Mouse (Mus musculus) thymus, adult 2 months (tissue): ENCODE data around the gene Zfpm1. TPM values are rescaled to one million over a fixed set of nuclear protein-coding genes. Genes with fewer than 3 reads are reported as not detected.

Experiments used
- DNase-seq: peaks from one replicate; pipeline ENCODE4 v3.0.0; 2021
- H3K27ac ChIP-seq: fragments of 200-500 bp; 2 replicates; pipeline ENCODE4 v1.5.1; 2012; ENCODE audit warnings: low read length, control low read depth; ENCODE audit not compliant: control insufficient read depth, insufficient read depth
- H3K27me3 ChIP-seq: fragments of 200-500 bp; 2 replicates; pipeline ENCODE4 v1.6.1; 2012; ENCODE audit warnings: mild to moderate bottlenecking, low read length, moderate library complexity, mixed read lengths; ENCODE audit not compliant: control insufficient read depth, insufficient read depth
- H3K36me3 ChIP-seq: fragments of 200-500 bp; 2 replicates; pipeline ENCODE4 v1.6.1; 2012; ENCODE audit warnings: mild to moderate bottlenecking, low read length, moderate library complexity; ENCODE audit not compliant: control insufficient read depth, insufficient read depth
- H3K4me1 ChIP-seq: fragments of 200-500 bp; replicated peaks from 2 replicates; pipeline ENCODE4 v1.6.1; 2012; ENCODE audit warnings: low read length; ENCODE audit not compliant: control insufficient read depth, insufficient read depth
- H3K4me3 ChIP-seq: fragments of 200-500 bp; 2 replicates; pipeline ENCODE4 v1.5.1; 2012; ENCODE audit warnings: mild to moderate bottlenecking, low read length, control low read depth, moderate library complexity; ENCODE audit not compliant: control insufficient read depth, insufficient read depth
- CTCF ChIP-seq: fragments of 200-500 bp; IDR thresholded peaks from 2 replicates; pipeline ENCODE4 v1.5.1; 2012; ENCODE audit warnings: mild to moderate bottlenecking, control low read depth, low read length, moderate library complexity, borderline replicate concordance; ENCODE audit not compliant: control insufficient read depth, poor library complexity, insufficient read depth; ENCODE audit errors: extremely low read depth
- POLR2A ChIP-seq: fragments of 200-500 bp; IDR thresholded peaks from 2 replicates; pipeline ENCODE4 v1.6.1; 2012; ENCODE audit warnings: mild to moderate bottlenecking, low read length, control low read depth, moderate library complexity; ENCODE audit not compliant: control insufficient read depth, poor library complexity, insufficient read depth; ENCODE audit errors: extremely low read depth
- WGBS: fragments of 180-500 bp; shearing (Covaris S2); methylation state at CpG from one replicate; pipeline ENCODE4 v1.1.7; 2018; 5-methylcytosine and 5-hydroxymethylcytosine counted together
- polyA plus RNA-seq: library from polyadenylated mRNA; depleted of rRNA; stranded (reverse); fragments of >200 nt; gene quantifications from 2 replicates; pipeline ENCODE4 v1.2.3, GENCODE M21; 2012

Gene Zfpm1
- polyA plus RNA-seq, 1 experiment, result 100 TPM

DNA sequence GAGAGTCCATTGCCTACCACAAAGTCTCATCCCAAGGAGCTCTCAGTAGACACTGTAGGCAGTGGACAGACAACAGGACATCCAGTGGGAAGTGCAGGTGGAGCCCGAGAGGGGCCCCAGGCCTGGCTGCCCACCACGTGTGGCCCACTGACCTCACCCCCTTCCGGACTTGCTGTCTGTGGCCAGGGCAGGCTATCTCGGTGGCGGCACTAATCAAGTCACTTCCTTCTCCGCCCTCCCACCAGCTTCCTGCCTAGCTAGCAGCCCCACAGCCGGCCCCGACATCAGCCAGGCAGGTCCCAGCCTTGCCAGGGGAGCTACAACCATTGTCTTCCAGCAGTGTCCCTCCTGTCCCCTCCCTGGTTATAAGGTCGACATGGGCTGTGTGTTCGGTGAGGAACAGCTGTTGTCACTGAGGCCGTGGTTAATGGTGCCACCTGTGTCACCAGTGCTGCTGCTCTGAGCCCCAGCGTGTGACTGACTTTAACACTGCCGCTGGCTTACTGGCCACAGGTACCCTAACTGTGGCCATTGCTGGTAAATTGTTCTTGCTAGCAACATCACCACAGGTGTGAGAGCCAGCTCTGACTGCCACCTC lies 33.1 kb downstream of the Zfpm1 start:
- 23% methylated on average over 13 of the region's 13 CpGs for WGBS
- Histone ChIP-seq H3K27ac (no peak overlapping the region), H3K27me3 (no peaks in the 10 kb centered on the region), H3K4me3 (no peak overlapping the region), H3K4me1 (peaks cover 21% of the 10 kb centered on the region), H3K36me3 (no peaks in the 10 kb centered on the region)
- TF ChIP-seq CTCF, result no peak
- no peak for TF ChIP-seq POLR2A
- no peak for DNase-seq

DNA sequence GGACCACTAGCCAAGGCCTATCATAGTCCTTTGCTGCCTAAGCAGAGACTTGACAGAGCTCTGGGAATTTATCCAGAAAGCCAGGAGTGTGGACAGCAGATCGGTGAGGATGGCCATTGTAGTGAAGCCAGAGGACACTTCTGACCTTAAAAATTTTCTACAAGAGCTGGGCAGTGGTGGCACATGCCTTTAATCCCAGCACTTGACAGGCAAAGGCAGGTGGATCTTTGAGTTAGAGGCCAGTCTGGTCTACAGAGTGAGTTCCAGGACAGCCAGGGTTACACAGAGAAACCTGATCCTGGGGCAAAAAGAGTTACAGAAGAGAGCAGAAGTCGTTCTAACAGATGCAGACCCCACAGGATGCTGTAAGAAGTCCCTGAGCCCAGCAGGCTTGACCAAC lies 34.5 kb downstream of the Zfpm1 start:
- no peaks in the 10 kb centered on the region for H3K36me3 ChIP-seq
- no peak overlapping the region for H3K27ac ChIP-seq
- H3K27me3 ChIP-seq, result no peaks in the 10 kb centered on the region
- TF ChIP-seq CTCF (no peak), POLR2A (no peak)
- no peak overlapping the region for H3K4me3 ChIP-seq
- 82% methylated on average over 2 of the region's 2 CpGs for WGBS
- peaks cover 21% of the 10 kb centered on the region for H3K4me1 ChIP-seq
- no peak for DNase-seq

- 77% methylated on average over 8 of the region's 8 CpGs for WGBS
- no peak overlapping the region for H3K27ac ChIP-seq
- peaks cover 21% of the 10 kb centered on the region for H3K4me1 ChIP-seq
- no peaks in the 10 kb centered on the region for H3K36me3 ChIP-seq
- TF ChIP-seq POLR2A (no peak), CTCF (no peak)
- no peak for DNase-seq
- no peaks in the 10 kb centered on the region for H3K27me3 ChIP-seq
- H3K4me3 ChIP-seq, result no peak overlapping the region
These were observed 36.1 kb downstream of the Zfpm1 start for GRCm38 (mm10) chr8:122317918-122318475.

- no peak for DNase-seq
- H3K4me3 ChIP-seq, result no peak overlapping the region
- no peaks in the 10 kb centered on the region for H3K36me3 ChIP-seq
- H3K27me3 ChIP-seq, result no peaks in the 10 kb centered on the region
- no peak overlapping the region for H3K27ac ChIP-seq
- H3K4me1 ChIP-seq, result peaks cover 27% of the 10 kb centered on the region
- 23% methylated on average over 11 of the region's 11 CpGs for WGBS
- no peak for TF ChIP-seq CTCF
- no peak for TF ChIP-seq POLR2A
These were observed 37.2 kb downstream of the Zfpm1 start for GRCm38 (mm10) chr8:122319045-122319707.

- H3K27ac ChIP-seq, result no peak overlapping the region
These were observed 37.8 kb downstream of the Zfpm1 start for GRCm38 (mm10) chr8:122319708-122320075.

DNA sequence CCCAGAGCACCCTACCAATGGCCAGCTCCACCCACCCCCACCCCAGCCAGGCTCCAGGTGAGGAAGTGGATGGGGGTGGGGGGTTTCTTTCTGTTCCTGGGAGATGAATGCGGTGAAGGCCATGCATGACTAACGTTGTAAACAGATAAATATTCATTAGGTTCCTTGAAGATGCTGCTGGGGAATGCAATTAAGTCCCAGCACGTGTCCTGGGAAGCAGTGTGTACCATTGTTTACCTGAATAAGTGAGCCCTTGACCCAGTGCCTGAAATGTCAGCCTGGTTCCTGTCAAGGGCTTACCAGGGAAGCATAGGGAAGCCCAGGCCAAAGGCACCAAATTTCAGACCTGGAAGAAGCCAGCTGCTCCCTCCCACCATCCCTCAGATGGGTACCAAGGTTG lies 38.6 kb downstream of the Zfpm1 start:
- TF ChIP-seq CTCF (no peak), POLR2A (no peak)
- 93% methylated on average over 3 of the region's 3 CpGs for WGBS
- peaks cover 29% of the 10 kb centered on the region for H3K4me1 ChIP-seq

More at GRCm38 (mm10) chr8:122319708-122320075, 37.8 kb downstream of the Zfpm1 start:
- TF ChIP-seq CTCF, result no peak
- TF ChIP-seq POLR2A, result no peak
- Histone ChIP-seq H3K4me1 (peaks cover 32% of the 10 kb centered on the region), H3K4me3 (no peak overlapping the region), H3K36me3 (no peaks in the 10 kb centered on the region), H3K27me3 (no peaks in the 10 kb centered on the region)
- DNase-seq, result no peak
- WGBS, result 46% methylated on average over 7 of the region's 7 CpGs

DNA sequence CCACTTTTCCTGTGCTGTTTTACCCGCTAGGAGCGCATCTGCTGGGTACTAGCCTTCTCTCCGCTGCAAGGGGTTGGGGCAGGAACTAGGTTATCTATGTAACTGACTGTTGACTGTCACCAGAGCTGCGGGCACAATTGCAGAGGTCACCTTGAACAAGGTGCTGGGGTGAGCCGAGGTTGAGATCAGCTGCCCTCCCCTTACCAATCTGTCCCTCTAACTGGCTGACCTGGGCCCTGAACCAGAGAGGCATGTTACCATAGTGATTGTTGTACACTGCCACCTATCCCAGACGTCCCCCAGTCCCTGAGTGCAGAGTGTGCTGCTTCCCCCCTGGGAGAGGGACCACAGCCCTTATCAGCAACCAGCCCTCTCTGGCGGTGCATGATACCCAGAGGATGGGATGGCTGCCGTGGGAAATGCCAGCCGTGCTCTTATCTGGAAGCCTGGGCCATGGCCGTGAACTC lies 39.5 kb downstream of the Zfpm1 start:
- no peaks in the 10 kb centered on the region for H3K36me3 ChIP-seq
- no peak for TF ChIP-seq CTCF
- TF ChIP-seq POLR2A, result no peak
- H3K4me1 ChIP-seq, result peaks cover 29% of the 10 kb centered on the region
- DNase-seq, result no peak
- H3K4me3 ChIP-seq, result no peak overlapping the region
- no peak overlapping the region for H3K27ac ChIP-seq
- 94% methylated on average over 10 of the region's 10 CpGs for WGBS
- H3K27me3 ChIP-seq, result no peaks in the 10 kb centered on the region

More for the DNA sequence above, 38.6 kb downstream of the Zfpm1 start:
- H3K27ac ChIP-seq, result no peak overlapping the region
- H3K4me3 ChIP-seq, result no peak overlapping the region
- no peaks in the 10 kb centered on the region for H3K27me3 ChIP-seq
- H3K36me3 ChIP-seq, result no peaks in the 10 kb centered on the region
- DNase-seq, result no peak
